Mouse (Mus musculus) cerebral cortex, adult 2 months (tissue): ENCODE measurements around the gene Ehd4.

Source experiments
- WGBS: fragments of 180-500 bp; shearing (Covaris S2); methylation state at CpG from one replicate; pipeline ENCODE4 v1.1.7; 2018; 5-methylcytosine and 5-hydroxymethylcytosine counted together

The Ehd4 gene

DNA sequence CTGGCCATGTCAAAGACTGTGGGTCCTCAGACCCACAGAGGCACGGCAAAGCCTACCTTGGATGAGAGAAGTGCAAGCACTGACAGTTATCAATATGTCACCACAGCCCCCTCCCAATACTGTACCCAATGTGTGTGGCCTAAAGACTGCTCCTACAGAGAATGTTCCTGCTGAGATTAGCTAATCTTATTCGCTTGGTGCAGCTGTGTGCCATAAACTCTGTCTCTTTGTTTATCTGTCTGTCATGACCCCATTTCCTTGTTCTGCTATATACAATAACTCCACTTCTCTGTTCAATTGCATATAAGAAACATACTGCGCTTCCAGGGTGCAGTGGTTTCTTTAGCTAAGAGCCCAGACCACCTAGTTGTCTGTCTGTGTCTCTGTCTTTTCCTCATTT, 48.5 kb downstream of the Ehd4 start:
- WGBS, result 76% methylated on average over 3 of the region's 3 CpGs

DNA sequence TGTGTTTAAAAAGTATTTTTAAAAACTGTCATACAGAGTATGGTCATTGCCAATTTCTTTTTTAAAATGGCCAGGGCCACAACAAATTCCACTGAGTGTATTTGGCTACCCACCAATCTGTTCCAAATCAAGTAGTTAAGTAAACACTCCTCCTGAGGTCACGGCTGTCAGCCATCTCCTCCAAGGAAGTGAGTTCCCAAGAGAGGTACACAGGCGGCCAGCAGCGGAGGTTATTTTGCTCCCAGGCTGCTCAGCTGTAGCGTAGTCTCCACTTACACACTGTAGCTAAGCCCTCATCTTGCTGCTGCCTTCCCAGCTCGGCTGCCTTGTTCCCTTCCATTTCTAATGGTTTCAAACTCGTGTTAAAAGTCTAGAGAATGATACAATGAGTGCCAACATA, 51.5 kb downstream of the Ehd4 start:
- WGBS, result 73% methylated on average over 6 of the region's 6 CpGs

- WGBS, result 73% methylated on average over 2 of the region's 2 CpGs
Observed at GRCm38 (mm10) chr2:120102450-120102849, 52.0 kb downstream of the Ehd4 start.

- WGBS, result 95% methylated on average over 11 of the region's 11 CpGs
Observed at GRCm38 (mm10) chr2:120101961-120102360, 52.4 kb downstream of the Ehd4 start.

DNA sequence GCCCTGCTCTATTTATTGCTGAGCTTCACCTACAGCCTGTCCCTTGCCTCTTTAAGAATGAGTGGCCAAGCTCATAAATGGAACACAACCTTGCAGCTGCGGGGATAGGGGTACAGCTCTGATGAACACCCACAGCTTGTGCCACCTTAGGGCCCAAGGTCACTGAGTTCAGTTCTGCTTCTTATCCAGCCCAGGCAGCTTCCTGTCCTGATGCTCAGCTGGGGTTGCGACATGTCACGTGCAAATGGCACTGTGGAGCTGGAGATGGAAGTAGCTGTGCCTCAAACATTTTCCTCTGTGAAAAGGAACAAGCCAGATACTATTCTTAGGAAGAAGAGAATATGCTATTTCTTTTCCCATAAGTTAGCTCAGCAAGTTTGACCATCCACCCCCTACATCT, 54.5 kb downstream of the Ehd4 start:
- WGBS, result 56% methylated on average over 3 of the region's 3 CpGs

GRCm38 (mm10) chr2:120099263-120099662, 55.1 kb downstream of the Ehd4 start:
- WGBS, result 73% methylated on average over 4 of the region's 4 CpGs

- WGBS, result 43% methylated on average over 8 of the region's 8 CpGs
Observed at GRCm38 (mm10) chr2:120098781-120099202, 55.6 kb downstream of the Ehd4 start.

- WGBS, result 65% methylated on average over 8 of the region's 8 CpGs
Observed at GRCm38 (mm10) chr2:120097868-120098267, 56.5 kb downstream of the Ehd4 start.

DNA sequence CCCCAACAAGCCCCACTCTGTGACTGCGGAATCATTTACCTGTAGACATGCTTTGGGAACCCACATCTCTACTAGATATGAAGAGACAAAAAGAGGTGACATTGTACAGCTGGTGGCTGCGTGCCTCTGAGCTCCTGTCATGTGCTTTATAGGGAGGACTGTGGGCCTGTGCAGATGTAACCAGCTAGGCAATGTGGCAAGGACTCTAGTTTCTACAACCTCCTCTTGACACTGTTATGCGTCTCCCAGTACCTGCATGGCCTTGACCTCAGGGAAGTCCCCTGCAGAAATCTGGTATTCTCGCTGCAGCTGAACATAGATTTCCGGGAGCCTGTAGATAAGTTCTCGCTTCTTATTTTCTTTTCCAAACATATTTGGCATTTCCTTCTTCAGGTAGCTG, 57.7 kb downstream of the Ehd4 start:
- WGBS, result 97% methylated on average over 6 of the region's 6 CpGs

- 89% methylated on average over 8 of the region's 8 CpGs for WGBS
Observed at GRCm38 (mm10) chr2:120096191-120096590, 58.2 kb downstream of the Ehd4 start.

- WGBS, result 96% methylated on average over 4 of the region's 4 CpGs
Observed at GRCm38 (mm10) chr2:120095171-120095570, 59.2 kb downstream of the Ehd4 start.

DNA sequence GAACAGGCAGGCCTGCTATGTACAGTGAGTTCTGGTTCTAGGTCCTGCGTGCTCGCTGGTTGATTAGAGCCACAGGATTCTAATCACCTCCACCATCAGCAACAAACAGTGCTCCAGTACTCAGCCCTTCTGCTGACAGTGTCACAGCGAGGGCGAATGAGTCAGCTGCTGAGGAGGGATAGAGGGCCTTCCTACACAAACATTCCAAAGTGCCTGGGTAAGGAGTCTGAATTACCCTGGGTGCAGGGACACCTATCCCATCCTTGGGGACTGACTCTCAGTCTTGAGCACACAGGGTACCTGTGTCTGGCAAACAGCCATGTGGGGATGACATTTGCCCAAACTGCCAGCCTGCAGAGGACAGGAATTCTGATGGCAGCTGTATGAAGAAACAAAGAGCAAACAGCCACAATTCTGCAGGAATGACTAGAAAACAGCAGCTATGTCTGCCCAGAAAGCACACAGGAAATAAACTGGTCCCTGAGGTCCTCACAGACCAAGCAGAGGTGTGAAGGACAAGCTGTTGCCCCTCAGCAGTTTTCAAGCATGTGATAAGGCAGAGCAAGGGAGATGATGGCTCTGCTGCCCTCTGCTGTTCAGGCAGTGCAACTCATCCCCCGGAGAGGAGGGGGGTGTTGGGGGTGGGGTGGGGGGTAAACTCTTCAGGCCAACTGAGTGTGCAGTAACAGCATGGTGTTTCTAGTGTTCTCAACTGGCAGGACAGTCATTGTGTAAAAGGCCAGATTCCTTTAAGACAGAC, 60.6 kb downstream of the Ehd4 start:
- WGBS, result 55% methylated on average over 5 of the region's 5 CpGs

GRCm38 (mm10) chr2:120090979-120091378, 63.4 kb downstream of the Ehd4 start:
- 93% methylated on average over 17 of the region's 17 CpGs for WGBS

- WGBS, result 87% methylated on average over 2 of the region's 2 CpGs
Observed at GRCm38 (mm10) chr2:120087897-120088296, 66.5 kb downstream of the Ehd4 start.

DNA sequence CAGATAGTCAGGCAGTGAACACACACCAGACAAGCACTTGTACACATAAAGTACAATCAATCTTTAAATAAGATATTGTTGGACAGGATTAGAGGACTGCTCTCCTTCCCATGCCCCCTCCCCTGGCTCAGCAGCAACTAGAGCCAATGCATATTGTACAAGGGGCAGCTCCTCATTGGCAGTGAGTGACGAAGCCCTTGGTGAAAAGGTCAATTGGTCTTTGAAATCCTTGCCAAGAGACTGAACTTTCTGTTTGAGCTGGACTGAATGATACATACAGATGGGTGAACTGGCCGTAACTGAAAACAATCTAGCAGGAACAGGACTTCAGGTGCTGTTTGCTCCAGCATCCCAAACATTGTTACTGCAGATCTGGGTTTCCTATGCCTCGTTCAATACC, 67.0 kb downstream of the Ehd4 start:
- WGBS, result 75% methylated on average over 3 of the region's 3 CpGs

DNA sequence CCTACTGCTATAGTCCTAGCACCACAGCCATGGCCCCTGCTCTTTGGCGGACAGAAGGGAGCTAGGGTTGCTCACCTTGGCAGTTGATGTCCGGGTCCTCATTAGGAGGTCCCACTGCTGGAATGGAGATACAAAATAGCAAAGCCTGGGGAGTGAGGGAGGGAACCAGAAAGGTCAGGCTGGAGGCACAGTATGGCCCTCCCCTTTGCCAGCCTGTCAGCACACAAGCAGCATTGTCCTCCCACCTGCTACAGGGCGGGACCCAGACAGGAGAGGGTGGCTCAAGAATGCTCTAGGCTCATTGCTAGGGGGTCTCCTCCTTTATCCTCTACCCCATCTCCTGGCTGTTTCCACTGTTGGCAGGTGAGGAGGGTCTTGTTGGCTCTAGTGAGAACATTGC, 68.4 kb downstream of the Ehd4 start:
- 95% methylated on average over 3 of the region's 3 CpGs for WGBS

- WGBS, result 72% methylated on average over 14 of the region's 14 CpGs
Observed at GRCm38 (mm10) chr2:120084593-120085361, 69.6 kb downstream of the Ehd4 start.

DNA sequence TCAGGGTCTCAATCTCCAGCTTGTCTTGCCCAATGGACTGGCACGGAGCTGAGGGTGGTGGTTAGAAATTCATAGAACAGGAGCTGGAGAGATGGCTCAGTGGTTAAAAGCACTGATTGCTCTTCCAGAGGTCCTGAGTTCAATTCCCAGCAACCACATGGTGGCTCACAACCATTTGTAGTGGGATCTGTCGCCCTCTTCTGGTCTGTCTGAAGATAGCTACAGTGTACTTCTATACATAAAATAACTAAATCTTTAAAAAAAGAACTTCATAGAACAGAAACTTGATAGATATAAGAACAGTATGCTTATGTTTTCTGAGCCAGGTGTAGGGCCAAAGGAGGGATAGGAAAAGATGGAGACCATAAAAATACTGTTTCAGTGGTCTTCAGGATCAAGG, 72.0 kb downstream of the Ehd4 start:
- WGBS, result 78% methylated on average over 2 of the region's 2 CpGs

- WGBS, result 2% methylated on average over 36 of the region's 36 CpGs
Observed at GRCm38 (mm10) chr2:120076076-120076705, 78.2 kb downstream of the Ehd4 start.

DNA sequence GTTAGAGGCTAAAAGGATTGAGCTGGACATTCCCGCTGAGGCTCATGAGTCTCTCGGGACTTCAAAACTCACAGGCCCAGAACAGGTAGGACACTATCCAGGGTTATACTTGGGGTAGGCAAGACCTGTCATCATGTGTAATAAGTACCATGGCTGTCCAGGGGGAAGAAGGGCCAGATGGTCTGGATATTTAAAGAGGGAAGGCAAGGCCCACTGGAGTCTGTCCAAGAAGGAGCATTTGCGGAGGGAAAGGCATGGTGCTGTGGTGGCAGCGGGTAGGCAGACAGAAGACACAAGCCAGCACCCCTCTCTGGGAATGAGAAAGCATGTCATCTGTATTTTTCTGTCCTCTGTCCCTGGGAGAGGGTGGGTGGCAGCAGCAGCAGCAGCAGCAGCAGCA, 80.3 kb downstream of the Ehd4 start:
- WGBS, result 81% methylated on average over 4 of the region's 4 CpGs

DNA sequence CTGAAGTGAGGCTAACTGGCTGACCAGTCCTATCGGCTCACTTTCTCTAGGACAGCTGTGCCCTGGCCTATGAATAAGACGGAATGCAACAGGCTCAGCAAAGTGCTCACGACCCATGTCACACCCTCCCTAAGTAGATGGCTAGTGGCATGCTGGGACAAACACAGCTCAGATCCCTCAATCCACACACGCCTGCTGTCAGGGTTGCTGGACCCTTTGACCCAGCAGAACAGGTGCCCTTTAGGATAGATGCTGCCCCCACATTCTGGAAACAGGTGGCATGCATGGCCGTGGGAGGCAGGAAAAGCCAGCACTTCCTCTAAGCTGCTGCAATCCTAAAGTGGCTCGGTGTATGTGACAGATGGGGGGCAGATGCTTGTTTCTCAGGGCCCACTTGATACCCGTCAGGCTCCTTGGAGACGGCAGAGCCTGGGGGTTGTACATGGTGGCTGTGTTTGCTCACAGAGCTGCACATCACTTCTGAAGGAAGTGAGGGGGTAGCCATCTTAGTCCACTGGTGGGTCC, 84.9 kb downstream of the Ehd4 start:
- WGBS, result 44% methylated on average over 8 of the region's 8 CpGs
